Mouse (Mus musculus) liver, embryonic 13.5 days (tissue): ENCODE results near the gene 4933424G06Rik. TPM values are rescaled to one million over a fixed set of nuclear protein-coding genes. Genes with fewer than 3 reads are reported as not detected.

Experiments used
- ATAC-seq: fragments of 200-750 bp; cut with Nextera tagmentation; 2 replicates; pipeline ENCODE4 v1.8.0; 2017; ENCODE audit warnings: low read depth, mild to moderate bottlenecking, moderate number of reproducible peaks, moderate library complexity
- DNase-seq: peaks from one replicate; pipeline ENCODE4 v3.0.0; 2022
- H3K27ac ChIP-seq: fragments of 300-500 bp; sonication (generic); 2 replicates; pipeline ENCODE4 v1.5.1; 2015; ENCODE audit warnings: moderate library complexity, mild to moderate bottlenecking, inconsistent platforms
- H3K27me3 ChIP-seq: fragments of 300-500 bp; sonication (generic); 2 replicates; pipeline ENCODE4 v1.6.1; 2015; ENCODE audit warnings: mild to moderate bottlenecking, inconsistent platforms
- H3K36me3 ChIP-seq: fragments of 300-500 bp; sonication (generic); 2 replicates; pipeline ENCODE4 v1.6.1; 2015; ENCODE audit warnings: mild to moderate bottlenecking, inconsistent platforms
- H3K4me1 ChIP-seq: fragments of 300-500 bp; sonication (generic); replicated peaks from 2 replicates; pipeline ENCODE4 v1.6.1; 2015; ENCODE audit warnings: inconsistent platforms
- H3K4me2 ChIP-seq: fragments of 300-500 bp; sonication (generic); 2 replicates; pipeline ENCODE4 v1.6.1; 2015; ENCODE audit warnings: inconsistent platforms, mild to moderate bottlenecking, moderate library complexity
- H3K4me3 ChIP-seq: fragments of 300-500 bp; sonication (generic); replicated peaks from 2 replicates; pipeline ENCODE4 v1.5.1; 2015; ENCODE audit warnings: mild to moderate bottlenecking, inconsistent platforms
- H3K9ac ChIP-seq: fragments of 300-500 bp; sonication (generic); 2 replicates; pipeline ENCODE4 v1.6.1; 2015; ENCODE audit warnings: mild to moderate bottlenecking, inconsistent platforms
- H3K9me3 ChIP-seq: fragments of 300-500 bp; sonication (generic); replicated peaks from 2 replicates; pipeline ENCODE4 v1.6.1; 2016; ENCODE audit warnings: inconsistent platforms
- whole genome bisulfite sequencing: fragments of 180-500 bp; shearing (Covaris S2); methylation state at CpG from one replicate; pipeline ENCODE4 v1.1.7; 2015; ENCODE audit not compliant: insufficient replicate concordance; 5-methylcytosine and 5-hydroxymethylcytosine counted together
- polyA plus RNA-seq: library from polyadenylated mRNA; unstranded; fragments of >200 nt; fragmentation: Nextera tagmentation; extraction: Ambion mirVana; gene quantifications from 2 replicates; pipeline ENCODE4 v1.2.1, GENCODE M21; 2015

The 4933424G06Rik gene
- polyA plus RNA-seq, 1 experiment from 2014 or later = not detected

DNA sequence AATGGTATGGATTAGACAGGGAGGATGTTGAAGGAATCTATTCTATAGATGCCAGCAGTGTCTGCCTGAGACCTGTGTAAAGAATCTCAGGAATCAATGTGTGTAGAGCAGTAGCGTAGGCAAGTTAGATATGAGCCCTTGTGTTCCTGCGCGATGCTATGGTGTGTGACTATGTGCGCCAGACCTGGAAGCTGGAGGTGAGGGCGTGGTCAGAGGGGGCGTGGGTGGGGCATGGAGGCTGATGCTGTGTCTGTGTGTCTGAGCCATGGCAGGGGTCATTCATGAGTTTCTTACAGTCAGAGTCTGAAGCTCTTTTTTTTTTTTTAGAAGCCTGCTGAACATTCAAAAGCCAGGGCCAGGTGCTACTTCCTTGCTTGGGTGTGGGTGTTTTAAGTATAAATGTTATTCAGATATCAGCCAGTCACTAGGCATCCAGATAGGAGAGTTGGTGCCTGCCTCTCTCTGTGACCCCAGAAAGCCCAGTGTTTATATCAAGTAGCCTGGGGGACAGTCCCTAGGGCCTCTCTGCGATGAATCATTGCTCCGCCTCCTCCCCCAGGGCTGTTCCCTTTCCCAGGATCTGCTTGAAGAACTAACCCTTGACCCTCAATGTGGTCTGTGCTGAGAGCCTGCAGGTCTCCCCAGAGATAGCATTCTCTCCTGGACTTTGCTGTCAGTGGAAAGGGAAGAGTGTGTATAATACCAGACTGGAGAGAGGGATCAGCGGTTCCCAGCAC is 62.4 kb downstream of the 4933424G06Rik start:
- Histone ChIP-seq H3K9ac (no peak overlapping the region), H3K4me1 (0 out of 2 replicates have a peak, but pooled peaks cover 3% of the 10 kb centered on the region), H3K27me3 (peaks cover 19% of the 10 kb centered on the region), H3K9me3 (no peaks in the 10 kb centered on the region), H3K27ac (no peak overlapping the region), H3K4me2 (no peak overlapping the region), H3K36me3 (no peaks in the 10 kb centered on the region), H3K4me3 (no peak overlapping the region)
- DNase-seq = no peak
- no peak for ATAC-seq
- 78% methylated on average over 9 of the region's 9 CpGs for WGBS

DNA sequence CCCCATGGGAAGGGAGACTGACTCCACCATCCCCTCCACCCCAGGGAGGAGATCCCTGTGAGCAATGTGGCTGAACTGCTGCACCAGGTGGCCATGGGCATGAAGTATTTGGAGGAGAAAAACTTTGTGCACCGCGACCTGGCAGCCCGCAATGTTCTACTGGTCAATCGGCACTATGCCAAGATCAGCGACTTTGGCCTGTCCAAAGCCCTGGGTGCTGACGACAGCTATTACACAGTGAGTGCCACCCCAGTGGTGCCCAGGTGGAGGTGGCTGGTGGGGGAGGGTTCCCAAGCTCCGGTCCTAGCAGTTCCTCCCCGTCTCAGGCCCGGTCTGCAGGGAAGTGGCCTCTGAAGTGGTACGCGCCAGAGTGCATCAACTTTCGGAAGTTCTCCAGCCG is 70.8 kb downstream of the 4933424G06Rik start:
- H3K27me3 ChIP-seq = peaks cover 10% of the 10 kb centered on the region; the same call in 1 of the 2 replicates
- H3K4me3 ChIP-seq = no peak overlapping the region
- H3K4me2 ChIP-seq = no peak overlapping the region
- whole genome bisulfite sequencing = 73% methylated on average over 13 of the region's 13 CpGs
- ATAC-seq (no peak), DNase-seq (no peak)
- no peak overlapping the region for H3K27ac ChIP-seq
- peaks cover 21% of the 10 kb centered on the region for H3K4me1 ChIP-seq
- H3K36me3 ChIP-seq = no peaks in the 10 kb centered on the region
- no peak overlapping the region for H3K9ac ChIP-seq
- H3K9me3 ChIP-seq = no peaks in the 10 kb centered on the region

GRCm38 (mm10) chr1:36782476-36782875 is 72.5 kb downstream of the 4933424G06Rik start:
- Histone ChIP-seq H3K9me3 (no peaks in the 10 kb centered on the region), H3K4me3 (no peak overlapping the region), H3K4me2 (no peak overlapping the region), H3K27me3 (peaks cover 10% of the 10 kb centered on the region; the same call in 1 of the 2 replicates), H3K9ac (no peak overlapping the region), H3K4me1 (peaks cover 25% of the 10 kb centered on the region), H3K36me3 (no peaks in the 10 kb centered on the region), H3K27ac (no peak overlapping the region)
- WGBS = 64% methylated on average over 11 of the region's 11 CpGs
- ATAC-seq (no peak), DNase-seq (no peak)

DNA sequence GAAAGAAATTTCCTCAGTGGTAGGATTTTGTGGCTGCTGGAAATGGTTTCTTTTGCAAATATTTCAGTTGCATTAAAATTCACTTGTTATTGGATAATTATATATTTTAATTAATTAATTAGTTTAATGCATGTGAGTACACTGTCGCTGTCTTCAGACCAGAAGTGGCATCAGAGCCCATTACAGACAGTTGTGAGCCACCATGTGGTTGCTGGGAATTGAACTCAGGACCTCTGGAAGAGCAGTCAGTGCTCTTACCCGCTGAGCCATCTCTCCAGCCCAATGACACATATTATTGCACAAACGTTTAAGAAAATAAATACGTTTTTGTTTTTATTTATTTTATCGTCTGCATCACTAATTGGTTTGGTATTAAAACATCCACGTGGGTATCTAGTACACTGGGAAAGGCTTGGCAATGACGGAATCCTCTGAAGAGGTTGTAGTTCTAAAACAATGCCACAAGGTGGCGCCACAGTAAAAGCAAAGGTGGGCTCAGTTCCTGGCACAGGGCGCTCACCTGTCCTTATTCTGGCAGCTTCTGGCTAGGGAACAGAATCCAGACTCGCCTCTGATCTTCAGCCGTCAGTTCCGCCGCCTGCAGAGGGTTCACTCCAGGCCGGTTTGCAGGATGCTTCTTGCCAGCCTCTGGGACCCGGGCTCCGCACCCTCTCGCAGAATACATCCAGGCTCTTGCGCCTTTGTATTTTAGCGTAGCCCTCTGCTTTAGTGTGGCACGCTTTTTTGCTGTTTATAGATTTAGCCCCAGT is 74.6 kb downstream of the 4933424G06Rik start:
- Histone ChIP-seq H3K9ac (peak overlapping the region; percentile 39), H3K27ac (no peak overlapping the region), H3K9me3 (no peaks in the 10 kb centered on the region), H3K4me3 (peak overlapping the region; percentile 51), H3K4me1 (peaks cover 25% of the 10 kb centered on the region), H3K4me2 (peak overlapping the region; percentile 76), H3K36me3 (no peaks in the 10 kb centered on the region), H3K27me3 (peaks cover 10% of the 10 kb centered on the region; the same call in 1 of the 2 replicates)
- peak; percentile 32 for ATAC-seq
- peak; percentile 58 for DNase-seq
- WGBS = 4% methylated on average over 20 of the region's 20 CpGs

- H3K9me3 ChIP-seq = no peaks in the 10 kb centered on the region
- 1% methylated on average over 16 of the region's 16 CpGs for WGBS
- H3K9ac ChIP-seq = peak overlapping the region; percentile 39
- H3K27me3 ChIP-seq = peaks cover 10% of the 10 kb centered on the region; the same call in 1 of the 2 replicates
- ATAC-seq = no peak
- peaks cover under 1% of the 10 kb centered on the region; the same call in 1 of the 2 replicates for H3K36me3 ChIP-seq
- peak overlapping the region; percentile 76 for H3K4me2 ChIP-seq
- DNase-seq = no peak
- H3K4me3 ChIP-seq = peak overlapping the region; percentile 51
- H3K4me1 ChIP-seq = peaks cover 25% of the 10 kb centered on the region
- no peak overlapping the region for H3K27ac ChIP-seq
Observed at GRCm38 (mm10) chr1:36785238-36785641, 75.3 kb downstream of the 4933424G06Rik start.

- Histone ChIP-seq H3K9me3 (no peaks in the 10 kb centered on the region), H3K4me3 (no peak overlapping the region), H3K27ac (no peak overlapping the region), H3K4me1 (peaks cover 25% of the 10 kb centered on the region), H3K36me3 (peaks cover 11% of the 10 kb centered on the region), H3K27me3 (peaks cover 10% of the 10 kb centered on the region; the same call in 1 of the 2 replicates), H3K4me2 (no peak overlapping the region), H3K9ac (no peak overlapping the region)
- DNase-seq = no peak
- 86% methylated on average over 7 of the region's 7 CpGs for WGBS
- ATAC-seq = no peak
Observed at GRCm38 (mm10) chr1:36786377-36786776, 76.4 kb downstream of the 4933424G06Rik start.

DNA sequence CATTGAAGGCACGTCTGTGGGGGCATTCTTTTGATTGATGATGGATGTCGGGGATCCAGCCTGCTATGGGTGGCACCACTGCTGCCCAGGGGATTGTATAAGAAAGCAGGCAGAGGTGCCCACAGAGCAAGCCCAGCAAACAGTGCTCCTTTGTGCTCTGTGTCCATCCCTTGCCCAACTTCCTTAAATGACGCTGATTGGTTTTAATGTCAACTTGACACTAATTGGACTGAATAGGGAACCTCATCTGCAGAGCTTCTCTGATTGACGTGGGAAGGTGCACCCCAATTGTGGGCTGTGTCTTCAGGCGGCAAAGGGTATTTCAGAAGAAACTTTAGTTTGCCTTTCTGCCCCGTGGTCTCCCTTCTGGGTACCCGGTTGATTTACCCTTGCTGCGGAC is 79.5 kb downstream of the 4933424G06Rik start:
- DNase-seq (no peak), ATAC-seq (no peak)
- Histone ChIP-seq H3K4me3 (no peak overlapping the region), H3K9me3 (no peaks in the 10 kb centered on the region), H3K36me3 (peaks cover 41% of the 10 kb centered on the region), H3K4me1 (peaks cover 16% of the 10 kb centered on the region), H3K27ac (no peak overlapping the region), H3K9ac (no peak overlapping the region), H3K4me2 (no peak overlapping the region), H3K27me3 (peaks cover 6% of the 10 kb centered on the region; the same call in 1 of the 2 replicates)
- 66% methylated on average over 8 of the region's 8 CpGs for WGBS

DNA sequence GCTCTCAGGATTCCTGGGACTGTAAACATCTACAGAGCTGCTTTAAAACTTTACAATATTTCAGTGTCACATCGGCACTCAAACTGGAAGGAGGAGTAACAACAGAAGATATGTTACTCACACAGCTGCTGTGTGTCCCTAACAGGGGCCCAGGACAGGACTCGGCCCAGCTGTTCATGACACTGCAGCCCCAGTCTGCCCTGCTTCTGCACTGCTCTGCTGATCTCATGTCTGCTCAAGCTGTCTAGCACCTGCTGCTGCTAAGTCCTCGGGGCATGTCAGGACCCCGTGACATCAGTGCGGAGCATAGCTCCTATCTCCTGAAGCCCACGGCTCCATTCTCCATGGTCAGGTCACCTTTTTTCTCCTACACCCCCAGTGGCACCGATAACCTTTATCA is 86.8 kb downstream of the 4933424G06Rik start:
- DNase-seq = no peak
- Histone ChIP-seq H3K36me3 (peaks cover 98% of the 10 kb centered on the region), H3K9ac (no peak overlapping the region), H3K4me3 (no peak overlapping the region), H3K4me2 (no peak overlapping the region), H3K4me1 (no peaks in the 10 kb centered on the region), H3K27me3 (no peaks in the 10 kb centered on the region), H3K27ac (no peak overlapping the region), H3K9me3 (no peaks in the 10 kb centered on the region)
- no peak for ATAC-seq
- 92% methylated on average over 7 of the region's 7 CpGs for whole genome bisulfite sequencing

DNA sequence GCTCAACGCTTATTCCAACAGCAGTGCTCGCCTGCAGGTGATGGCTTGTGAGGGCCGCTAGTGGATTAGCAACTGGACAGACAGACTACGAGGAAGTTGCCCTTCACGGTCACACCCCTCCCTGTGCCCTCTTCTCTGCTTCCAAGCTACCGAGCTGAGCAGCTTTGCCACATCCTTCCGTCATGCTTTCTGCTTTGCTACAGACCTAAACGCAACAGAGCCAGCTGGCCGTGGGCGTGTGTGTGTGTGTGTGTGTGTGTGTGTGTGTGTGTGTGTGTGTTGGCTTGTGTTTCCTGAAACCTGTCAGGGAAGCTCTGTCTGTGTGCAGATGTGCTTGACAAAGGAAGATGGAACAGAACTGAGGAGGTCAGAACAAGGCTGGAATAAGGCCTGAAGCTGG is 87.5 kb downstream of the 4933424G06Rik start:
- H3K4me1 ChIP-seq = no peaks in the 10 kb centered on the region
- peaks cover 98% of the 10 kb centered on the region for H3K36me3 ChIP-seq
- no peak overlapping the region for H3K9ac ChIP-seq
- WGBS = 81% methylated on average over 10 of the region's 10 CpGs
- H3K4me3 ChIP-seq = no peak overlapping the region
- no peak overlapping the region for H3K27ac ChIP-seq
- no peaks in the 10 kb centered on the region for H3K27me3 ChIP-seq
- DNase-seq (no peak), ATAC-seq (no peak)
- no peaks in the 10 kb centered on the region for H3K9me3 ChIP-seq
- no peak overlapping the region for H3K4me2 ChIP-seq

DNA sequence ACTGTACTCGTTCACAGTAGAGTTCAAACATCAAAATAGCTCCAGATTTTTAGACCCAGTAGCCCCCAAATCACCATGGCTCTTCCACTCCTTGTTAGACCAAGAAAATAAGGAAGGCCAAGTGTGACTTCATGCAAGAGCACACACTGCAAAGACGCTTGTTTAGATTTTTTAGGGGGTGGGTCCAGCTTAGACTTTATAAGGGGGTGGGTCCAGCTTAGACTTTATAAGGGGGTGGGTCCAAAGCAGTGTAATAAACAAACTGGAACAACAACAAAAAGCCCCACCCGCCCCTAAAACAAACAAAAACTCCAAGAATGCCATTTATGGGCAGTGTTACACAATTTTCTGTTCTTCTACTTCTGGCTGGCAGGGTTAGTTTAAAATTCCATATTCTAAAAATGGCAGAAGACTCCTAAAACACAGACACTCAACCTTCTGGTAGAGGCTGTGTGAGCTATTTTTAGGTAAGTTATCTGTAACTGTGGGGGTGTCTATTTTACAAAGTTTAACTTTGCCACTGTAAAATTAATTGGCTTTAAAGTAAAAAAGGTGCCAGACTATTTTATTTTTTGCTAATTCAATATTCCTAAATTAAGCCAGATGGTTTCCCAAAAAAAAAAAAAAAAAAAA is 90.5 kb downstream of the 4933424G06Rik start:
- no peak overlapping the region for H3K9ac ChIP-seq
- no peaks in the 10 kb centered on the region for H3K27me3 ChIP-seq
- peaks cover 95% of the 10 kb centered on the region for H3K36me3 ChIP-seq
- H3K4me1 ChIP-seq = no peaks in the 10 kb centered on the region
- H3K9me3 ChIP-seq = no peaks in the 10 kb centered on the region
- DNase-seq = no peak
- no peak for ATAC-seq
- no peak overlapping the region for H3K4me2 ChIP-seq
- no peak overlapping the region for H3K4me3 ChIP-seq
- WGBS = 74% methylated on average over 3 of the region's 3 CpGs
- no peak overlapping the region for H3K27ac ChIP-seq

GRCm38 (mm10) chr1:36804259-36804658 is 94.3 kb downstream of the 4933424G06Rik start:
- no peak for DNase-seq
- 87% methylated on average over 9 of the region's 9 CpGs for WGBS
- no peaks in the 10 kb centered on the region for H3K4me1 ChIP-seq
- no peaks in the 10 kb centered on the region for H3K9me3 ChIP-seq
- H3K27ac ChIP-seq = no peak overlapping the region
- no peak overlapping the region for H3K9ac ChIP-seq
- H3K27me3 ChIP-seq = no peaks in the 10 kb centered on the region
- H3K4me3 ChIP-seq = no peak overlapping the region
- no peak for ATAC-seq
- H3K36me3 ChIP-seq = peaks cover 95% of the 10 kb centered on the region
- H3K4me2 ChIP-seq = no peak overlapping the region
